Mouse (Mus musculus) heart, postnatal 0 days (tissue): ENCODE results near the gene Rps28. TPM values are rescaled to one million over a fixed set of nuclear protein-coding genes. Genes with fewer than 3 reads are reported as not detected.

ENCODE experiments used
- ATAC-seq: fragments of 200-750 bp; cut with Nextera tagmentation; 2 replicates; pipeline ENCODE4 v1.8.0; 2017; ENCODE audit warnings: low read depth, moderate number of reproducible peaks, moderate library complexity; ENCODE audit not compliant: insufficient read depth
- DNase-seq: peaks from one replicate; pipeline ENCODE4 v3.0.0-alpha.2; 2016; ENCODE audit warnings: low spot score
- H3K27ac ChIP-seq: fragments of 300-500 bp; sonication (generic); 2 replicates; pipeline ENCODE4 v1.5.1; 2014; ENCODE audit warnings: low read depth, mild to moderate bottlenecking
- H3K27me3 ChIP-seq: fragments of 300-500 bp; sonication (generic); 2 replicates; pipeline ENCODE4 v1.6.1; 2014; ENCODE audit warnings: low read length, mixed read lengths; ENCODE audit not compliant: control insufficient read depth, insufficient read depth
- H3K36me3 ChIP-seq: fragments of 300-500 bp; sonication (generic); replicated peaks from 2 replicates; pipeline ENCODE4 v1.6.1; 2014; ENCODE audit warnings: low read length, mixed read lengths; ENCODE audit not compliant: control insufficient read depth, insufficient read depth
- H3K4me1 ChIP-seq: fragments of 300-500 bp; sonication (generic); 2 replicates; pipeline ENCODE4 v1.6.1; 2014; ENCODE audit warnings: antibody characterized with exemption; ENCODE audit not compliant: control insufficient read depth, insufficient read depth
- H3K4me2 ChIP-seq: fragments of 300-500 bp; sonication (generic); 2 replicates; pipeline ENCODE4 v1.6.1; 2014; ENCODE audit warnings: low read depth, mild to moderate bottlenecking, low read length, moderate library complexity
- H3K4me3 ChIP-seq: fragments of 300-500 bp; sonication (generic); 2 replicates; pipeline ENCODE4 v1.5.1; 2014; ENCODE audit warnings: low read depth, low read length
- H3K9ac ChIP-seq: fragments of 300-500 bp; sonication (generic); replicated peaks from 2 replicates; pipeline ENCODE4 v1.6.1; 2014; ENCODE audit warnings: low read depth, low read length, mixed read lengths
- H3K9me3 ChIP-seq: fragments of 300-500 bp; sonication (generic); replicated peaks from 2 replicates; pipeline ENCODE4 v1.6.1; 2016; ENCODE audit warnings: low read length; ENCODE audit not compliant: control insufficient read depth
- CTCF ChIP-seq: IDR thresholded peaks from 2 replicates; pipeline ENCODE4 v1.5.1; 2016; ENCODE audit warnings: antibody characterized with exemption, control low read depth, low read depth
- EP300 ChIP-seq: IDR thresholded peaks from 2 replicates; pipeline ENCODE4 v1.6.1; 2016; ENCODE audit warnings: antibody characterized with exemption, low read depth
- WGBS: fragments of 180-500 bp; shearing (Covaris S2); extraction: QIAGEN DNeasy Blood & Tissue Kit; methylation state at CpG from one replicate; pipeline ENCODE4 v1.1.7; 2014; 5-methylcytosine and 5-hydroxymethylcytosine counted together
- polyA plus RNA-seq: library from polyadenylated mRNA; unstranded; fragments of >200 nt; fragmentation: Nextera tagmentation; extraction: Ambion mirVana; gene quantifications from 2 replicates; pipeline ENCODE4 v1.2.1, GENCODE M21; 2015
- total RNA-seq: library from RNA; depleted of rRNA; stranded (reverse); fragments of >200 nt; gene quantifications from 2 replicates; pipeline ENCODE4 v1.2.3, GENCODE M21; 2014; ENCODE audit warnings: low replicate concordance

Rps28 gene
- total and polyA plus RNA-seq, 2 experiments from 2014 or later, result 127 to 622 TPM

GRCm38 (mm10) chr17:33817184-33817968 lies 7.0 kb downstream of the Rps28 start:
- Histone ChIP-seq H3K9ac (peak overlapping the region; percentile 58), H3K36me3 (peaks cover 36% of the 10 kb centered on the region), H3K27me3 (0 out of 2 replicates have a peak, but pooled peaks cover 4% of the 10 kb centered on the region), H3K4me3 (peak overlapping the region; percentile 53), H3K9me3 (no peaks in the 10 kb centered on the region), H3K27ac (peak overlapping the region; percentile 79), H3K4me1 (peaks cover 9% of the 10 kb centered on the region; the same call in 1 of the 2 replicates), H3K4me2 (peak overlapping the region; percentile 79)
- 2% methylated on average over 87 of the region's 89 CpGs for WGBS
- peak; percentile 92 for DNase-seq
- no peak for TF ChIP-seq CTCF
- ATAC-seq, result peak; percentile 95

GRCm38 (mm10) chr17:33816612-33817011 lies 7.8 kb downstream of the Rps28 start:
- Histone ChIP-seq H3K4me3 (peak overlapping the region; percentile 53; the same call in 1 of the 2 replicates), H3K4me2 (peak overlapping the region; percentile 79), H3K9ac (peak overlapping the region; percentile 58; the same call in 1 of the 2 replicates), H3K27ac (peak overlapping the region; percentile 79), H3K9me3 (no peaks in the 10 kb centered on the region), H3K27me3 (0 out of 2 replicates have a peak, but pooled peaks cover 5% of the 10 kb centered on the region), H3K36me3 (peaks cover 28% of the 10 kb centered on the region), H3K4me1 (peaks cover 9% of the 10 kb centered on the region; the same call in 1 of the 2 replicates)
- TF ChIP-seq CTCF (no peak), EP300 (no peak)
- 64% methylated on average over 5 of the region's 5 CpGs for WGBS
- DNase-seq (no peak), ATAC-seq (no peak)

GRCm38 (mm10) chr17:33815399-33815798 lies 9.0 kb downstream of the Rps28 start:
- TF ChIP-seq EP300 (no peak), CTCF (no peak)
- no peak for ATAC-seq
- DNase-seq, result no peak
- Histone ChIP-seq H3K4me3 (no peak overlapping the region), H3K36me3 (peaks cover 16% of the 10 kb centered on the region), H3K9me3 (no peaks in the 10 kb centered on the region), H3K4me1 (peaks cover 9% of the 10 kb centered on the region; the same call in 1 of the 2 replicates), H3K4me2 (no peak overlapping the region), H3K9ac (no peak overlapping the region), H3K27ac (no peak overlapping the region), H3K27me3 (0 out of 2 replicates have a peak, but pooled peaks cover 5% of the 10 kb centered on the region)
- WGBS, result 82% methylated on average over 6 of the region's 6 CpGs

- Histone ChIP-seq H3K4me1 (peaks cover 7% of the 10 kb centered on the region; the same call in 1 of the 2 replicates), H3K27me3 (peaks cover 13% of the 10 kb centered on the region; the same call in 1 of the 2 replicates), H3K9me3 (no peaks in the 10 kb centered on the region), H3K36me3 (no peaks in the 10 kb centered on the region), H3K9ac (no peak overlapping the region), H3K4me2 (peak overlapping the region; percentile 74), H3K4me3 (0 out of 2 replicates have a peak overlapping the region, but pooled peaks have one; percentile 12), H3K27ac (peak overlapping the region; percentile 80)
- DNase-seq (peak; percentile 60), ATAC-seq (peak; percentile 12; the same call in 1 of the 2 replicates)
- TF ChIP-seq CTCF (no peak), EP300 (peak; percentile 91)
- 55% methylated on average over 4 of the region's 4 CpGs for WGBS
These were observed 11.4 kb downstream of the Rps28 start for GRCm38 (mm10) chr17:33812990-33813389.

- peaks cover 13% of the 10 kb centered on the region; the same call in 1 of the 2 replicates for H3K27me3 ChIP-seq
- peak overlapping the region; percentile 80 for H3K27ac ChIP-seq
- 45% methylated on average over 3 of the region's 3 CpGs for WGBS
- H3K4me1 ChIP-seq, result 0 out of 2 replicates have a peak, but pooled peaks cover 3% of the 10 kb centered on the region
- 0 out of 2 replicates have a peak overlapping the region, but pooled peaks have one; percentile 12 for H3K4me3 ChIP-seq
- no peak for TF ChIP-seq CTCF
- no peak for TF ChIP-seq EP300
- ATAC-seq (no peak), DNase-seq (no peak)
- peak overlapping the region; percentile 74 for H3K4me2 ChIP-seq
- H3K9ac ChIP-seq, result 0 out of 2 replicates have a peak overlapping the region, but pooled peaks have one; percentile 23
- no peaks in the 10 kb centered on the region for H3K36me3 ChIP-seq
- H3K9me3 ChIP-seq, result no peaks in the 10 kb centered on the region
These were observed 11.9 kb downstream of the Rps28 start for GRCm38 (mm10) chr17:33812475-33812874.
